Mouse (Mus musculus): Measurements from ENCODE around the gene Akap7. TPM values are rescaled to one million over a fixed set of nuclear protein-coding genes. Genes with fewer than 3 reads are reported as not detected.

Akap7 gene
- total and polyA plus RNA-seq, 2 experiments: 2.1 to 11.8 TPM

DNA sequence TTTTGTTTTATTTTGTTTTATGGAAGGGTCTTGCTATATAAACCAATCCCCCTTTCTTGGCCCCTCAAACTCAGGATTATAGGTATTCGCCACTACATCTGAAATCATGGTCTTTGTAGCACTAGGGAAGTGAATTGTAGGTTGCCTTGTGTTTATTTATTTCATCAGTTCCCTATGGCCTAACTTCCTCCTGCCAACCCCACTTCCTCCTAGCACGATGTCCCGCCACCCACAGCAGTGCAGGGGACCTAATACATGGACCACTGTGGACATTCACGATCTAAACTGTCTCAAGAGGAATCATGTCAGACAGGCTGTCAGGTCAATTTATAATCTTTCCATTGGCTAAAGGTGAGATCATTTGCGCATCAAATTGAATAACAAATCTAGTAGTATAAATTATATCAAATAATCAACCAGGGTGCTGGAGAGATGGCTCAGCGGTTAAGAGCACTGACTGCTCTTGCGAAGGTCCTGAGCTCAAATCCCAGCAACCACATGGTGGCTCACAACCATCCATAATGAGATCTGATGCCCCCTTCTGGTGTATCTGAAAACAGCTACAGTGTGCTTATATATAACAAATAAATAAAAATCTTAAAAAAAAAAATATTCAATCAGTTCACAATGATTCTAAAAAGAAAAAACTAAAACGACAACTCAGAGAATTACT, 23.1 kb downstream of the Akap7 start:
- H3K4me3 ChIP-seq (ENCODE audit: insufficient read depth, low read depth, low read length): no peak overlapping the region
- no peaks in the 10 kb centered on the region for H3K79me2 ChIP-seq (ENCODE audit: control insufficient read depth, insufficient read depth, low read length)
- 87% methylated on average over 8 of the region's 8 CpGs for WGBS
- H3K9ac ChIP-seq (ENCODE audit: low read depth, low read length): no peak overlapping the region
- no peaks in the 10 kb centered on the region for H3K27me3 ChIP-seq (ENCODE audit: control insufficient read depth, insufficient read depth, low read length)
- no peak overlapping the region; the same call in 1 of the 2 replicates for H3K27ac ChIP-seq (replicated peaks; ENCODE audit: insufficient read depth, low read depth, low read length)
- H3K36me3 ChIP-seq (ENCODE audit: control insufficient read depth, insufficient read depth, low read length): no peaks in the 10 kb centered on the region; the same call in 1 of the 2 replicates
- 0 out of 2 replicates have a peak, but pooled peaks cover 2% of the 10 kb centered on the region for H3K4me1 ChIP-seq (ENCODE audit: control insufficient read depth, insufficient read depth, low read length)
- no peak for DNase-seq (ENCODE audit: extremely low read depth, low read depth, low spot score)
- no peak for TF ChIP-seq CTCF (IDR thresholded peaks at IDR 0.05; ENCODE audit: low read depth, low read length)
- no peak for TF ChIP-seq POLR2A (IDR thresholded peaks at IDR 0.05; ENCODE audit: extremely low read depth, insufficient read depth, low read length)

GRCm38 (mm10) chr10:25283397-25283796, 24.3 kb downstream of the Akap7 start:
- H3K79me2 ChIP-seq (ENCODE audit: control insufficient read depth, insufficient read depth, low read length): no peaks in the 10 kb centered on the region
- H3K4me3 ChIP-seq (ENCODE audit: insufficient read depth, low read depth, low read length): no peak overlapping the region
- no peak overlapping the region for H3K27ac ChIP-seq (replicated peaks; ENCODE audit: insufficient read depth, low read depth, low read length)
- H3K9ac ChIP-seq (ENCODE audit: low read depth, low read length): no peak overlapping the region
- H3K36me3 ChIP-seq (ENCODE audit: control insufficient read depth, insufficient read depth, low read length): no peaks in the 10 kb centered on the region; the same call in 1 of the 2 replicates
- 0 out of 2 replicates have a peak, but pooled peaks cover 2% of the 10 kb centered on the region for H3K4me1 ChIP-seq (ENCODE audit: control insufficient read depth, insufficient read depth, low read length)
- TF ChIP-seq CTCF (IDR thresholded peaks at IDR 0.05; ENCODE audit: low read depth, low read length) (no peak), POLR2A (IDR thresholded peaks at IDR 0.05; ENCODE audit: extremely low read depth, insufficient read depth, low read length) (no peak)
- 84% methylated on average over 7 of the region's 7 CpGs for WGBS
- DNase-seq (ENCODE audit: extremely low read depth, low read depth, low spot score): no peak
- H3K27me3 ChIP-seq (ENCODE audit: control insufficient read depth, insufficient read depth, low read length): no peaks in the 10 kb centered on the region

- WGBS: 80% methylated on average over 5 of the region's 5 CpGs
- TF ChIP-seq POLR2A (IDR thresholded peaks at IDR 0.05; ENCODE audit: extremely low read depth, insufficient read depth, low read length) (no peak), CTCF (IDR thresholded peaks at IDR 0.05; ENCODE audit: low read depth, low read length) (no peak)
- 0 out of 2 replicates have a peak, but pooled peaks cover 2% of the 10 kb centered on the region for H3K4me1 ChIP-seq (ENCODE audit: control insufficient read depth, insufficient read depth, low read length)
- H3K9ac ChIP-seq (ENCODE audit: low read depth, low read length): no peak overlapping the region
- no peak overlapping the region for H3K4me3 ChIP-seq (ENCODE audit: insufficient read depth, low read depth, low read length)
- H3K79me2 ChIP-seq (ENCODE audit: control insufficient read depth, insufficient read depth, low read length): no peaks in the 10 kb centered on the region
- H3K36me3 ChIP-seq (ENCODE audit: control insufficient read depth, insufficient read depth, low read length): no peaks in the 10 kb centered on the region; the same call in 1 of the 2 replicates
- DNase-seq (ENCODE audit: extremely low read depth, low read depth, low spot score): no peak
- no peak overlapping the region for H3K27ac ChIP-seq (replicated peaks; ENCODE audit: insufficient read depth, low read depth, low read length)
- no peaks in the 10 kb centered on the region for H3K27me3 ChIP-seq (ENCODE audit: control insufficient read depth, insufficient read depth, low read length)
Observed at GRCm38 (mm10) chr10:25280141-25280540, 27.5 kb downstream of the Akap7 start.

GRCm38 (mm10) chr10:25279406-25279805, 28.3 kb downstream of the Akap7 start:
- Histone ChIP-seq H3K27ac (replicated peaks; ENCODE audit: insufficient read depth, low read depth, low read length) (no peak overlapping the region), H3K4me1 (ENCODE audit: control insufficient read depth, insufficient read depth, low read length) (0 out of 2 replicates have a peak, but pooled peaks cover 2% of the 10 kb centered on the region), H3K79me2 (ENCODE audit: control insufficient read depth, insufficient read depth, low read length) (no peaks in the 10 kb centered on the region), H3K27me3 (ENCODE audit: control insufficient read depth, insufficient read depth, low read length) (no peaks in the 10 kb centered on the region), H3K9ac (ENCODE audit: low read depth, low read length) (no peak overlapping the region), H3K36me3 (ENCODE audit: control insufficient read depth, insufficient read depth, low read length) (no peaks in the 10 kb centered on the region; the same call in 1 of the 2 replicates), H3K4me3 (ENCODE audit: insufficient read depth, low read depth, low read length) (no peak overlapping the region)
- 84% methylated on average over 3 of the region's 3 CpGs for WGBS
- no peak for DNase-seq (ENCODE audit: extremely low read depth, low read depth, low spot score)
- no peak for TF ChIP-seq CTCF (IDR thresholded peaks at IDR 0.05; ENCODE audit: low read depth, low read length)
- no peak for TF ChIP-seq POLR2A (IDR thresholded peaks at IDR 0.05; ENCODE audit: extremely low read depth, insufficient read depth, low read length)

DNA sequence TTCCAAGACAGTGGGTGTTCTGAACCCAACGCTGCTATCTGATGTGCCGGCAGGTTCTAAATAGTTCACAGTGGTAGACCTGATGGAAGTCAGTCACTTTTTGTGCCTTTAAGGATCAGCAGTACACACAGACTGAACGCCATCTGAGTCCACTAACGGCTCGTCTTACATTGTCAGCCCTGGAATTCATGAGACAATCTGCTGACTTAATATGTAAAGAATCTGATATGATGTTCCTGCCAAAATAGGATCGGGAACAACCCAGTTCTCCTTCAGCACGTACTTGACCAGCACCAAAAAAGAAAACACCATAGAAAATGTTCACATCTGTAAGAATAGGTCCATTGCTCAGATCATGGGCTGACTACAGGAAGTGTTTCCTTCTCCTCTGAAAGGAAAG, 32.2 kb downstream of the Akap7 start:
- no peak overlapping the region for H3K27ac ChIP-seq (replicated peaks; ENCODE audit: insufficient read depth, low read depth, low read length)
- no peak overlapping the region; the same call in 1 of the 2 replicates for H3K9ac ChIP-seq (ENCODE audit: low read depth, low read length)
- no peak for TF ChIP-seq CTCF (IDR thresholded peaks at IDR 0.05; ENCODE audit: low read depth, low read length)
- TF ChIP-seq POLR2A (IDR thresholded peaks at IDR 0.05; ENCODE audit: extremely low read depth, insufficient read depth, low read length): no peak
- no peak overlapping the region for H3K4me3 ChIP-seq (ENCODE audit: insufficient read depth, low read depth, low read length)
- WGBS: 75% methylated on average over 7 of the region's 7 CpGs
- DNase-seq (ENCODE audit: extremely low read depth, low read depth, low spot score): no peak
- H3K4me1 ChIP-seq (ENCODE audit: control insufficient read depth, insufficient read depth, low read length): no peaks in the 10 kb centered on the region
- no peaks in the 10 kb centered on the region for H3K27me3 ChIP-seq (ENCODE audit: control insufficient read depth, insufficient read depth, low read length)
- H3K79me2 ChIP-seq (ENCODE audit: control insufficient read depth, insufficient read depth, low read length): no peaks in the 10 kb centered on the region
- H3K36me3 ChIP-seq (ENCODE audit: control insufficient read depth, insufficient read depth, low read length): no peaks in the 10 kb centered on the region

Data from liver, adult 2 months (tissue).